Mouse (Mus musculus) lung, embryonic 14.5 days (tissue): ENCODE measurements around the gene Gpr27. TPM values are rescaled to one million over a fixed set of nuclear protein-coding genes. Genes with fewer than 3 reads are reported as not detected.

ENCODE experiments used
- ATAC-seq: fragments of 200-750 bp; cut with Nextera tagmentation; 2 replicates; pipeline ENCODE4 v1.8.0; 2017; ENCODE audit warnings: mild to moderate bottlenecking, moderate TSS enrichment, moderate library complexity; ENCODE audit not compliant: insufficient read depth
- DNase-seq: peaks from one replicate; pipeline ENCODE4 v3.0.0-alpha.2; 2015
- H3K27ac ChIP-seq: fragments of 300-500 bp; sonication (generic); 2 replicates; pipeline ENCODE4 v1.5.1; 2014; ENCODE audit warnings: low read depth, mild to moderate bottlenecking, moderate library complexity
- H3K27me3 ChIP-seq: fragments of 300-500 bp; sonication (generic); 2 replicates; pipeline ENCODE4 v1.6.1; 2014; ENCODE audit warnings: low read length, control low read depth; ENCODE audit not compliant: insufficient read depth
- H3K36me3 ChIP-seq: fragments of 300-500 bp; sonication (generic); 2 replicates; pipeline ENCODE4 v1.6.1; 2014; ENCODE audit warnings: control low read depth; ENCODE audit not compliant: insufficient read depth
- H3K4me1 ChIP-seq: fragments of 300-500 bp; sonication (generic); 2 replicates; pipeline ENCODE4 v1.6.1; 2014; ENCODE audit warnings: antibody characterized with exemption, control low read depth; ENCODE audit not compliant: insufficient read depth
- H3K4me2 ChIP-seq: fragments of 300-500 bp; sonication (generic); 2 replicates; pipeline ENCODE4 v1.6.1; 2014; ENCODE audit warnings: mild to moderate bottlenecking
- H3K4me3 ChIP-seq: fragments of 300-500 bp; sonication (generic); 2 replicates; pipeline ENCODE4 v1.5.1; 2014; ENCODE audit warnings: low read depth, low read length
- H3K9ac ChIP-seq: fragments of 300-500 bp; sonication (generic); 2 replicates; pipeline ENCODE4 v1.6.1; 2014
- H3K9me3 ChIP-seq: fragments of 300-500 bp; sonication (generic); 2 replicates; pipeline ENCODE4 v1.6.1; 2016; ENCODE audit warnings: low read depth, low read length, control low read depth
- CTCF ChIP-seq: IDR thresholded peaks from 2 replicates; pipeline ENCODE4 v1.5.1; 2016; ENCODE audit warnings: antibody characterized with exemption, low read depth
- WGBS: fragments of 180-500 bp; shearing (Covaris S2); extraction: QIAGEN DNeasy Blood & Tissue Kit; methylation state at CpG from one replicate; pipeline ENCODE4 v1.1.7; 2014; 5-methylcytosine and 5-hydroxymethylcytosine counted together
- polyA plus RNA-seq: library from polyadenylated mRNA; unstranded; fragments of >200 nt; fragmentation: Nextera tagmentation; extraction: Ambion mirVana; gene quantifications from 2 replicates; pipeline ENCODE4 v1.2.1, GENCODE M21; 2014

Gpr27 gene
- polyA plus RNA-seq: 6.1 and 6.5 TPM in 2 replicates

DNA sequence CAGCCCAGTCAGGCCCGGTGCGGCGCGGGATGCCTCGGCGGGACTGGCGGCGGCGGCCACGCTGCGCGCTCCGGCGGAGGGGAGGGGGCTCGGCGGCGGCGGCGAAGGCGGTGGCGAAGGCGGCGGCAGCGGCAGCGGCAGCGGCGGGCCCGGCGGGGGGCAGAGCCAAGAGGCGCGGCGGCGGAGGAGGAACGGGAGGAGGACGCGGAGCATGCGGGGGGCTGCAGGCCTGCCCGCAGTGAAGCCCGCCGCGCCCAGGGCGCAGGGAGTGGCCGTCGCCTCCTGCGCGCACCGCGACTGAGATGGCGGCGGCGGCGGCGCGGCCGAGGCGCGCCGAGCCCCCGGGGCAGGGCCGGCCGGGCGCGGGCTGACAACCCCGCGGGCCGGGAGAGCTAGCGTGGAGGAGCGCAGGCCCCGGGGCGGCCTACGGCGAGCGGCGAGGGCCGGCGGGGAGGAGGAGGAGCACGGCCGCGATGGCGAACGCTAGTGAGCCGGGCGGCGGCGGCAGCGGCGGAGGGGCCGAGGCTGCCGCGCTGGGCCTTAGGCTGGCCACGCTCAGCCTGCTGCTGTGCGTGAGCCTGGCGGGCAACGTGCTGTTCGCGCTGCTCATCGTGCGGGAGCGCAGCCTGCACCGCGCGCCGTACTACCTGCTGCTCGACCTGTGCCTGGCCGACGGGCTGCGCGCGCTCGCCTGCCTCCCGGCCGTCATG, at the start of gene Gpr27:
Gene Gpr27, plus strand, starts transcription at position 474 of the 710 bp plus-strand sequence.
- H3K4me2 ChIP-seq: peak within 1 kb of the TSS; percentile 96
- H3K36me3 ChIP-seq: no peaks in the 10 kb centered on the region
- peaks cover 36% of the 10 kb centered on the region for H3K27me3 ChIP-seq
- no peak for TF ChIP-seq CTCF
- H3K9ac ChIP-seq: peak within 1 kb of the TSS; percentile 79
- no peaks in the 10 kb centered on the region for H3K9me3 ChIP-seq
- DNase-seq: peak; percentile 61
- WGBS: under 1% methylated on average over 98 of the region's 112 CpGs
- peak within 1 kb of the TSS; percentile 77 for H3K4me3 ChIP-seq
- 0 out of 2 replicates have a peak, but pooled peaks cover 3% of the 10 kb centered on the region for H3K4me1 ChIP-seq
- H3K27ac ChIP-seq: peak within 1 kb of the TSS; percentile 24; the same call in 1 of the 2 replicates
- peak; percentile 71 for ATAC-seq

DNA sequence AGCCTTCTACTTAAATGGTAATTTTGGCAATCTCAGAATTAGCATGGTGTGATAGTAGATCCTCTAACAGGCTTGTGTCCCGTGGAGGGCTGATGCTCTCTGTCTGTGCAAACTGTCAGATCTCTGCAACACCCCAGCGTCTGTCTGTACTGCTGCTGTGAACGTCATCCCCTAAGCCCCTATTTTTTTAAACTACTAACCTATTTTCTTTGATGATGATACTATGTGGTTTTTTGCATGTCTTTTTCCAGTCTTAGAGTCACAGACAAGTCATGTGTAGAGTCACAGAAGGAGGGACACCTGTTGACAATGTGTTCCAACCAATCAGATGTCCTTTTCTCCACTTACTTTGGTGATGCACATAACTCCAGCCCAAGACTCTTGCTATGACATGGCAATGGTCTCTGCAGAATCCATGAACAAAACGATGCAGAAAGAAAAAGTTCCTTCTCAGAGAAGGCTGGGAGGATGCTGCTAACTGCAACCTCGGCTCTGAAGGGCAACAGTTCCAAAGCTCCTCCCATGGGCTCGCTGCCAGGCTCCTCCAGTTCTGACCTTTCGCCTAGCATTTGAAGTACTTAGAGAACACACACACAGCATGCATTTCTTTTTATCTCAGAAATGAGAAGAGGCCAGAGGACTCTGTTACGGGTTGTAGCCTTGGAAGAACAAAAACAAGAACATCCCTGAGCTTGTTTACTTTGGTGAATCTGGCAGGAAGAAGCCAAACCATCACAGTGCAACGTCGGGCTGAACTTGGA, 48.9 kb upstream of the Gpr27 start:
- no peak for TF ChIP-seq CTCF
- Histone ChIP-seq H3K36me3 (0 out of 2 replicates have a peak, but pooled peaks cover 5% of the 10 kb centered on the region), H3K27ac (peak overlapping the region; percentile 82), H3K4me1 (peaks cover 15% of the 10 kb centered on the region), H3K27me3 (no peaks in the 10 kb centered on the region), H3K4me3 (no peak overlapping the region), H3K9me3 (no peaks in the 10 kb centered on the region), H3K9ac (no peak overlapping the region), H3K4me2 (peak overlapping the region; percentile 25; the same call in 1 of the 2 replicates)
- WGBS: 20% methylated on average over 10 of the region's 10 CpGs
- DNase-seq (peak; percentile 94), ATAC-seq (peak; percentile 74)

DNA sequence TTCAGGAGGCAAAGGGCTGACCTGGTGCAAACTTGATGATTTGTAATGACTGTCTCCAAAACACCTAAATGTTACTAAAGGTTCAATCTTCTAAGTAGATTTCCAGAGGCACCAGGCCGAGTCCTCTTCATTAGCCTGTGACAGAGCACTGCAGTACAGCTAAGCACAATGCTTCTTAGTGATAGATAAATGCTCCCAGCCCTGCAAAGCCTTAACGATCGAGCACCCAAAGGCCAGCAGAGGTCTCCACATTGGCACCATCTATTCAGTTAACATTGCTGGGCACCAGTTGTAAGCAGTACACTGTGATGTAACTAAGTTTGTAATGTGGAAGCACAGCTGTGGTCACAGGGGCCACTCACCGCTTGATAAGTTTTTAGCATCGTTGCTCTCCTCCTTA, 48.1 kb upstream of the Gpr27 start:
- 0 out of 2 replicates have a peak, but pooled peaks have one; percentile 5 for ATAC-seq

DNA sequence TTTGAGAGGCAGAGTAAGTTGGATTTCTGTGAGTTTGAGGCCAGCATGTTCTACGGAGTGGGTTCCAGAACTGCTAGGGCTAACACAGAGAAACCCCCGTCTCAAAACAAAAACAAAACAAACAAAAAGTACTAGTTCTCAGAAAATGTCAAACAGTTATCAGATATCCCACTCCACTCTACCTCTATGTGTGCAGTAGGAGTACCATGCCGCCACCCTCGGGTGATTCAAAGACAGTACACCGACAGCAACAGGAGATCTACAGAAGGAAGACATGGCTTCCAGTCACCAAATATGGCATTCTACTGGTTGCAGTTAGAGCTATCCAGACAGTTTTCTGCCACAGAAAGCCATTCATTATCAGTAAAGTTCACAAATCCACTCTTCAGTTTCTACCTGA, 47.6 kb upstream of the Gpr27 start:
- Histone ChIP-seq H3K36me3 (no peaks in the 10 kb centered on the region), H3K27me3 (no peaks in the 10 kb centered on the region), H3K27ac (peak overlapping the region; percentile 82; the same call in 1 of the 2 replicates), H3K4me1 (peaks cover 15% of the 10 kb centered on the region), H3K9ac (no peak overlapping the region), H3K4me2 (no peak overlapping the region), H3K9me3 (no peaks in the 10 kb centered on the region), H3K4me3 (no peak overlapping the region)
- ATAC-seq: no peak
- peak; percentile 22 for TF ChIP-seq CTCF
- DNase-seq: no peak
- 69% methylated on average over 5 of the region's 5 CpGs for WGBS

More for the DNA sequence above, 48.1 kb upstream of the Gpr27 start:
- Histone ChIP-seq H3K4me3 (no peak overlapping the region), H3K9ac (no peak overlapping the region), H3K4me2 (peak overlapping the region; percentile 25; the same call in 1 of the 2 replicates), H3K27me3 (no peaks in the 10 kb centered on the region), H3K4me1 (peaks cover 15% of the 10 kb centered on the region), H3K36me3 (no peaks in the 10 kb centered on the region), H3K27ac (peak overlapping the region; percentile 82), H3K9me3 (no peaks in the 10 kb centered on the region)
- no peak for DNase-seq
- TF ChIP-seq CTCF: no peak
- 51% methylated on average over 5 of the region's 5 CpGs for whole genome bisulfite sequencing

DNA sequence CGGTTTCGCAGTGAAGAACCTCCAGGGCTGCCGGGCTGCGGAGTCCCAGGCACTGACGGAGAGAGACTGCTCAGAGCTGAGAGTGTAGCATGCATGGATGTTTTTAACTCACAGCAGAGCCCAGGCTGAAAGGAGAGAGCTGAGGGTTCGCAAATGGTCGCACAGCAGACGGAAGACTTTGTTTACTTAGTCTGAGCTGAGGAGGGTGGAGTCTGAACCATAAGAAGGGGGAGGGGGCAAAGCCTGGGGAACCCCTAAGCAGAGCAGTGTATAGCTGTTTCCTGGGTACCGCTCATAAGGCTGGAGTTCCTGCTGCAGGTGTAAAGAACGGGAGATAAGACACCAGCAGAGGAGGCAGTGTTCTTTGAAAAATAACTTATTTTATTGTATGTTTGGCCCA, 46.1 kb upstream of the Gpr27 start:
- Histone ChIP-seq H3K4me1 (peaks cover 15% of the 10 kb centered on the region), H3K27ac (peak overlapping the region; percentile 26; the same call in 1 of the 2 replicates), H3K4me2 (peak overlapping the region; percentile 43), H3K4me3 (no peak overlapping the region), H3K27me3 (no peaks in the 10 kb centered on the region), H3K36me3 (no peaks in the 10 kb centered on the region), H3K9ac (0 out of 2 replicates have a peak overlapping the region, but pooled peaks have one; percentile 4), H3K9me3 (no peaks in the 10 kb centered on the region)
- peak; percentile 70 for DNase-seq
- no peak for TF ChIP-seq CTCF
- peak; percentile 74; the same call in 1 of the 2 replicates for ATAC-seq
- WGBS: 16% methylated on average over 10 of the region's 10 CpGs

DNA sequence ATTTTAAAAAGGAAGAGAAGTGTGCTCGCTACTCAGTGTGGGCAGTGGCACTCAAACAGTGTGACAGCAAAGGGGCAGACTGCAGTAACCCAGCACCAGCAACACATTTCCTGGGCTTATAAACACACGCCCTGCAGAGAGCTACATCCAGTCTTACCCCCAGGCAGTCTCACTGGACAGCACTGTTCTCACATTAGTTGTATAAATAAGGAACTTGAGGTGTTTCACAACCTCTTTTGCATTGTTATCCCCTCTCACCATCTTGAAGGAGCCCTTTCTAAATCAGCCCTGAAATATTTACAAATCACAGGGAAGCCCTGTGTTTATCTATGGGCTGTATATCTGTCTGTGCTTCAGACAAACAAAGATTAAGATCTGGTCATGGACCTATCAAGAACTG, 43.2 kb upstream of the Gpr27 start:
- WGBS: 45% methylated on average over 2 of the region's 2 CpGs
- no peak for DNase-seq
- H3K4me2 ChIP-seq: no peak overlapping the region

DNA sequence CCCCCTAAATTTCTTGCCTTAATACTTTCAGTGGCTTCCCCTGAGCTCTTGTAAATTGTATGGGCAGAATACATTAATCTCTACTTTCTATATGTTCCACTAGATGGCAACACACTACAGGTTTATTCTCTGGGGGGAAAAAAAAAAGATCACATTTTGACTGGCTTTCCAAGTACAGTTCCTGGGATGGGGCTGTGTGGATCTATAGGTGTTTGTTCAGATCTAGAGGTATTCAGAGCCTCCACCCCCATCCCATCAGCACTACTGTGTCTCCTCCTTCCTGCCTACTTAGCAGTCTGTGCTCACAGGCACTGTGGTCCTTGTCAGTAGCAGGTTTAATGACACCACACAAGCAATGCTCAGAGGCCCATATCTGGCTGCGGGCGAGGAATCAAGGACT, 40.1 kb upstream of the Gpr27 start:
- peak; percentile 44 for TF ChIP-seq CTCF
- Histone ChIP-seq H3K4me1 (no peaks in the 10 kb centered on the region), H3K36me3 (no peaks in the 10 kb centered on the region), H3K4me2 (no peak overlapping the region), H3K9me3 (no peaks in the 10 kb centered on the region), H3K9ac (no peak overlapping the region), H3K4me3 (no peak overlapping the region), H3K27me3 (no peaks in the 10 kb centered on the region), H3K27ac (no peak overlapping the region)
- peak; percentile 58 for DNase-seq
- ATAC-seq: no peak; the same call in 1 of the 2 replicates
- WGBS: 67% methylated on average over 2 of the region's 2 CpGs

More for the DNA sequence above, 43.2 kb upstream of the Gpr27 start:
- H3K9ac ChIP-seq: no peak overlapping the region
- H3K4me1 ChIP-seq: peaks cover 11% of the 10 kb centered on the region
- no peak overlapping the region for H3K27ac ChIP-seq
- no peak for ATAC-seq
- no peaks in the 10 kb centered on the region for H3K36me3 ChIP-seq
- no peak overlapping the region for H3K4me3 ChIP-seq
- TF ChIP-seq CTCF: no peak
- no peaks in the 10 kb centered on the region for H3K27me3 ChIP-seq
- no peaks in the 10 kb centered on the region for H3K9me3 ChIP-seq
